Mouse (Mus musculus) lung, adult 2 months (tissue): Measurements from ENCODE around the gene Elmo1.

Source experiments
- CTCF ChIP-seq: fragments of 200-500 bp; IDR thresholded peaks from 2 replicates; pipeline ENCODE4 v1.5.1; 2011; ENCODE audit warnings: mild to moderate bottlenecking, low read length, control low read depth; ENCODE audit not compliant: insufficient read depth
- POLR2A ChIP-seq: fragments of 200-500 bp; IDR thresholded peaks from 2 replicates; pipeline ENCODE4 v1.6.1; 2011; ENCODE audit warnings: low read depth, mild to moderate bottlenecking, control low read depth, low read length, borderline replicate concordance; ENCODE audit errors: extremely low read depth

DNA sequence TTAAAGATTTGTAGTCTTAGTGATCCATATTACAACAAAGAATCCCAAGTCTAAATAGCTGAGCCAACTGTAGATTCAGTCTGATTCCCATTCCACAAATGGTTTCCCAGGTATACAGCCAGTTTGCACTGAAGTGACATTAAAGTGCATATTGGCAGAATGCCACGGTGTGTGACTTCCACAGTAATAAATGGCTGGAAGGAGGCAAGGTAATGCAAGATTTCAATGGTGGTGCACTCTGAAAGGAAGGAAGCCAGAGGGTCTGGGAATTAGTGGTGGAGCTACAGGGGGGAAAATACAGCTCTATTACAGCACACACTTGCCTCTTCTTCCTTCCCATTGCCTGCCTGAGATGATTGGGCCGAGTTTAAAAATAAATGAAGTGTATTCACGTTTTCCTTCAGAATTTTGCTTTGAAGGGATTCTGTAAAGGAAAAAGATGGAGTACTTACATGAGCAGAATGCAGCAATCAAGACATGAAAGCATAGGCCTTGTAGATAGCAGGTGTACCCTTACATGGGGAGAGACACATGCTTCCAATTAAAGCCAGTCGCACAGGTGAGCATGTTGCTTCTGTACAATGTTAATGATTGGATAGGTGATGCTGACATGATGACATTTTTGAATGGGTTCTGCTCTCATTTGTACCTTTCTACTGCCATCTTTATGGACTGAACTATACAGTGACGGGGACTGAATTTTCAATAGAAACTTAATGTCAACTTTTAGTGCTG is 400.6 kb downstream of the Elmo1 start:
- TF ChIP-seq POLR2A (no peak), CTCF (no peak)
